Mouse (Mus musculus) Patski (cell line): ENCODE measurements around the gene Tmem135. TPM values are rescaled to one million over a fixed set of nuclear protein-coding genes. Genes with fewer than 3 reads are reported as not detected.
A peak's percentile ranks its signal among the peaks of the same experiment; 100 is the strongest.

Source experiments
- ATAC-seq: fragments of 100-300 bp; one replicate; pipeline ENCODE4 v1.8.0; 2021
- CTCF ChIA-PET: fragments of 350-600 bp; sonication (Branson Sonifier 250); formaldehyde crosslinking; loops from one replicate; lab custom pipeline; 2022; ENCODE audit warnings: inconsistent platforms; lab: Charles Lee
- POLR2A ChIA-PET: fragments of 350-600 bp; sonication (Branson Sonifier 250); formaldehyde crosslinking; loops from one replicate; lab custom pipeline; 2022; ENCODE audit warnings: antibody characterized with exemption, inconsistent platforms; lab: Charles Lee
- DNase-seq: peaks from one replicate; pipeline ENCODE4 v3.0.0-alpha.2; 2011; ENCODE audit warnings: low read depth, low spot score
- H3K27me3 ChIP-seq: fragments of 371-371 bp; one replicate; pipeline ENCODE4 v1.5.1; 2021
- CTCF ChIP-seq: fragments of 100-300 bp; IDR thresholded peaks from one replicate; pipeline ENCODE4 v1.5.1; 2021
- in situ Hi-C: fragments of 300-500 bp; cut with MboI; formaldehyde crosslinking; loops from 3 replicates; pipeline ENCODE4 v1.11.1; 2018; ENCODE audit warnings: low pct_unique_long_range_greater_than_20kb, mixed read lengths
- polyA plus RNA-seq: library from polyadenylated mRNA; unstranded; gene quantifications from one replicate; pipeline ENCODE4 v1.2.3, GENCODE M21; 2021

Gene Tmem135
- polyA plus RNA-seq, 1 experiment from 2014 or later = 48.3 TPM

DNA sequence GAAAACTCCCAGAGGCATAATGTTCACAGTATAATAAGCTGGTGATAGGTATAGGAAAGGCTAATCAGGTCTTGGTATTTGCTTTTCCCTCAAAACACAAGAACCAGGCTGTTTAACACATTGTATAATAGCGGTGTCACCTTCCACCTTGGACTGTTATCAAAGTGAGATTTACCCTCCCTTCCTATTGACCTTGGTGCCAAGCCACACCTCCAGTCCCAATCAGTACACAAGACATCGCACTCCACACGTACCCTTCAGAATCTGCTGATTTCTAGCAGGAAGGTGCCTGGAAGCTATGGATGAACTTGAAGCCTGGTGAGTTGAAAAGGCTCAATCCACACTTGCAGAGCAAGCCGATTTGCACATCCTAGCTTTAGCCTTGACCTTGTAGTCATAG lies 12.2 kb downstream of the Tmem135 start:
- no peak for DNase-seq
- in situ Hi-C loops = no loop called here
- no peak for ATAC-seq
- ChIA-PET CTCF (interaction anchor here (0.9 to 3.3 kb wide), 4 partner anchors 8 to 27 kb away, joined by 3 to 20 read pairs (median 4); no protein-coding TSS in a partner anchor), POLR2A (interaction anchor here (0.9 kb wide), 1 partner anchor 25 kb away, joined by 3 read pairs; no protein-coding TSS in a partner anchor)
- TF ChIP-seq CTCF = no peak
- no peaks in the 10 kb centered on the region for H3K27me3 ChIP-seq

DNA sequence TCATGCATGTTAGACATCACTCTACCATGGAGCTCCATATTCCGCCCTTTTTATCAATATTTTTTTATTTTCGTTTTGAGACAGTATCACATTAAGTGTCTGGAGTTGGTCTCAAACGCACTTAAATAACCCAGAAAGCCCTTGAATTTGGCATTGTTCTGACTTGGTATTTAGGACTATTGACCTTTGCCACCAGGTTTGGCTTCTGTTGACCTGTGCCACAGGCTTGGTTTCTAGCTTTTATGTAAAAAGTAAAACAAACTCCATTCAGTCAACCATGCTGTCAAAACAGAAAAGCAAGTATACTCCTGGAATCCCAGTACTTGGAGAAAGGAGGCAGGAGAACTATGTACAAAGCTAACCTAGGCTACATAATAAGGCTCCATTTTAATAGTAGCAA lies 12.7 kb downstream of the Tmem135 start:
- no peak for TF ChIP-seq CTCF
- ChIA-PET CTCF (interaction anchor here (0.7 to 3.3 kb wide), 5 partner anchors 11 to 911 kb away, joined by 3 to 20 read pairs (median 3); no protein-coding TSS in a partner anchor), POLR2A (interaction anchor here (0.9 kb wide), 1 partner anchor 25 kb away, joined by 3 read pairs; no protein-coding TSS in a partner anchor)
- no peak for ATAC-seq
- H3K27me3 ChIP-seq = no peaks in the 10 kb centered on the region
- in situ Hi-C loops = no loop called here
- DNase-seq = no peak

DNA sequence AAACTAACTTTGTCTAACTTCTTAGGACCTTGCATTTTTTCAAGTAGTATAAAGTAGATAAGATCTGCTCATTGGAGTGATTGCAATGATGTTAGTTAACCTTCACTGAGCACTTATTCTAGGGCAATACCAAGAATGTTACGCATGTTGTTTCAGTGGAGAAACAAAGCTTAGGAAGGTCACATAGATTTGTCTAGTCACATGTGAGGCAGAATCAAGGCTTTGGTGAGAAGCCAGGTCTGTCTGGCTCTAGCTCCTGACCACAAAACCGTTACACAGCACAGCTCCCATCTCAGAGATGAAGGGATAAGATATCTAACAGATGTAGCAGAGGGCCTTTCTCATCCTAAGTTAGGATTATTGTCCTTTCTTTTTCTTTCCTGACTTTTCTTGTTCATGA lies 13.4 kb downstream of the Tmem135 start:
- ChIA-PET POLR2A (no interaction called here), CTCF (interaction anchor here (1.4 to 3.3 kb wide), 3 partner anchors 11 to 31 kb away, joined by 3 to 20 read pairs (median 5); no protein-coding TSS in a partner anchor)
- ATAC-seq (peak; percentile 60), DNase-seq (no peak)
- H3K27me3 ChIP-seq = no peaks in the 10 kb centered on the region
- TF ChIP-seq CTCF = no peak
- in situ Hi-C loops = no loop called here

DNA sequence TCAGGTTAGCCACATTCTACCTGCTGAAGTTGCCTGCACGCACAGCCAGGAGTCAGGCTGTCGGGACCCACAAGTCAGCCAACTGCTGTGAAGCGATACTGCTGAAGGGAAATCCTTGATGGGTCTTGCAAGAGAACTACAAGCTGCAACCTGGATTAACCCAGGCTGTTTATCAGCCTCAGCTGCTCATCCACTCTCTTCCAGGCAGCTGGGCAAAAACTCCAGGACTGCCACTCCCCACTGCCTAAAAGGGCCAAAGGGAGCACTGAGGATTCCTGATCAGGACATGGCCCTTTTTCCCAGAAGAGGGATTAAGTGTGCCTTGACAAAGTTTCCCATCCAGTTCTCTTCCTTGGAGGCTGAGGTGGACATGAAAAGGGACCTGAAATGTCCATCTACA lies 15.0 kb downstream of the Tmem135 start:
- ATAC-seq (no peak), DNase-seq (no peak)
- in situ Hi-C loops = no loop called here
- ChIA-PET POLR2A (interaction anchor here (0.7 kb wide), 1 partner anchor 72 kb away, joined by 4 read pairs; no protein-coding TSS in a partner anchor), CTCF (interaction anchor here (1.0 to 1.8 kb wide), 2 partner anchors 12 to 19 kb away, joined by 4 to 5 read pairs; no protein-coding TSS in a partner anchor)
- H3K27me3 ChIP-seq = no peaks in the 10 kb centered on the region
- no peak for TF ChIP-seq CTCF

DNA sequence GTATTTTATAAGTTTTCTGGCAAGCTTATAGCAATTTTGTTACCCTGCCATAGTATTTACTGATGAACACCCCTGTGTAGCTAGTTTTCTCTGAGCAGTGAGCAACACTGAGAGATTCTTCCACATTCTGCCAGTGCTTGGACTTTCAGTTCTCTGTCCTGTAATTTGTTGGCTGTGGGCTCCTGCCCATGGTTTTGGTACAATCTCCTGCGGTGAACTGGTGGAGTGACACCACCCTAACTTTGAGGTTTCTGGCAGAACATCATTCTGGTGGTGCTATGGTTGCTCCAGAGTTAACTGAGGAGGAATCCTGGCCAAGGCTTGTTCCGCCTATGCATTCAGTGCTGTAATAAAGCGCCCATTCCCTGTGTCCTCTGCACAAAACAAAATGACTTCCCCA lies 21.1 kb downstream of the Tmem135 start:
- ChIA-PET CTCF (interaction anchor here (1.6 to 1.7 kb wide), 2 partner anchors 9 to 31 kb away, joined by 3 to 4 read pairs; no protein-coding TSS in a partner anchor), POLR2A (no interaction called here)
- no peak for TF ChIP-seq CTCF
- in situ Hi-C loops = no loop called here
- ATAC-seq (no peak), DNase-seq (no peak)
- H3K27me3 ChIP-seq = no peaks in the 10 kb centered on the region

DNA sequence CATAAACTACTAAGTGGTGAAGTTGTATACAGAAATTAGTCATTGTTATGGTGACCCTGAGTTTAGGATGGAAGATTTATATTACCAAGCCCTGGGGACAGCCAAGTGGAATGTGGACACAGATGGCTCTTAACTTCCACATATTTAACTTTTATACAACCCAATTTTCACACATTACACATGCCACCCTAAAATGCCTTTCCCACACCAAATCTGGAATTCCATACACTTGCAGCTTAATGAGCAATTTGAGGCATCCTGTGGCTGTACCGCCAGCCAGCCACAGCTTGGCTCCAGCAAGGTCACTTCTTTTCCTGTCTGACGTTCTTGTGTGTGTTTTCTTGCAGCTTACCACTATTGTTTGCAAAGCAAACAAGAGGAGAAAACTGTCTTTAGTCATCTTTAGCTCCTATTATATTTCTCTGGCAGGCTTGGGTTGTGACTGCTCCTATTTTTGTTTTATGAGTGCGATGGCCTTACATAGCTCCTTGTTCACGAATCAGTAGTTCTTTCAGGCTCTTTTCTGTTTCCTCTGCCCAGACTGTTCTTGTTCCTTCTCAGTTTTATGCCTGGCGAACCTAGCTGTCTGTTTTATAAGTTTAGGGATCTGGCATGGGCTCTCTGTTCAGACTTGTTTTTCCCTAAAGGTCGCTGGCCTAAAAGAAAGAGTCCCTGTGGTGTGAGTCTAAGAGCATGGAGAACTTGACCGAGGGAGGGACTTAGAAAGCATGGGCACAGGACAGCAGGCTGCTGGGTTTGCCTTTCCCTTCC lies 22.9 kb downstream of the Tmem135 start:
- no peaks in the 10 kb centered on the region for H3K27me3 ChIP-seq
- peak; percentile 85 for ATAC-seq
- POLR2A ChIA-PET = interaction anchor here (1.3 kb wide), 1 partner anchor 9 kb away, joined by 3 read pairs; no protein-coding TSS in a partner anchor
- CTCF ChIA-PET = interaction anchor here (1.0 to 1.3 kb wide), 2 partner anchors 16 to 20 kb away, joined by 3 read pairs; no protein-coding TSS in a partner anchor
- TF ChIP-seq CTCF = no peak
- DNase-seq = no peak
- in situ Hi-C loops = no loop called here

DNA sequence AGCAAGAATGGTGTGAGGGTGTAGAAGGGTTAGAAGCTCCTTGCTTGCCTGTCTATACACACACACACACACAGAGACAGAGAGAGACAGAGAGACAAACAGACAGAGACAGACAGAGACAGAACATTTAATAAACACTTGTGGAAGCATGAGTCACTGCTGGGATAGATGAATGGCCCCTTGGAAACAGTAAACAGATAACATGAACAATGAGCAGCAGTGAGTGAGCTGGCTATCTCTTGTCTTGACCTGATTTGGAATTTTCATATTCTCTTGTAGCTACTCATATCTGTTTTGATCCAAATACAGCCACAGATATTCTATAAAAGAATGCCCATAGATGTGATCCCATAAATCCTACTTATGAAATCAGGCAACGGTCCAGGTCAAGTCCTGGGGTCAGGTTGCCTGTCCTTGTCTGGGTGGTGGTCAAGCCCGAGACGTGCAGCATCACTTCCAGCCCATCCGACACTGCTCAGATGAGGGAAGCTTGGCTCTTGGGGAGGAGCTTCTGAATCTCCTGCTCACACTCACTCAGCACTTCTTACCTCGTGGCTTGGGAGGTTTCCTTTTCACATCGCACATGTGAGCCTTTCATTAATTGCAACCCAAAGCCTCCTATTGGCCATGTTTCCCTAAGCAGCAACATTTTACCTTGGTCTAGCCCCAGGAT lies 32.3 kb downstream of the Tmem135 start:
- POLR2A ChIA-PET = interaction anchor here (0.8 to 1.1 kb wide), 2 partner anchors 9 to 33 kb away, joined by 3 read pairs; no protein-coding TSS in a partner anchor
- in situ Hi-C loops = no loop called here
- CTCF ChIA-PET = interaction anchor here (0.7 to 1.7 kb wide), 6 partner anchors 15 to 201 kb away, joined by 3 to 4 read pairs (median 4); no protein-coding TSS in a partner anchor
- TF ChIP-seq CTCF = no peak
- H3K27me3 ChIP-seq = no peaks in the 10 kb centered on the region
- no peak for DNase-seq
- no peak for ATAC-seq

DNA sequence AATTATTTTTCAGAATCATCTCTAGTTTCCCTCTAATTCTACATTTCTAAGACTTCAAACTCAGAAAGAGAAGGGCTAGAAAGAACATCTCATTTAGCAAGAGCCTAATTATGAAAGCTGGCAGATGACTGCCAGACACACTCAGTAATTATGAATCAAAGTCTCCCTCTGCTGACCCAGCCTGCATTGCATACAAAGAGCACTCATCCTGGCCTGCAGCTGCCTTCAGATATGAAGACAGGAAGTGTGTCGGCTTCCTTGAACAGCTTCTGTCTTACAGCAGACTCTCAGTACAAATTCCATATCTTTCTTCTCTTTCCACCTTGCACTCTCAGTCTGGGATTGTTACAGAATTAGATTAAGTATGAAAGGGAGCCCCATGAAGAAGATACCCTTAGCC lies 33.1 kb downstream of the Tmem135 start:
- in situ Hi-C loops = no loop called here

DNA sequence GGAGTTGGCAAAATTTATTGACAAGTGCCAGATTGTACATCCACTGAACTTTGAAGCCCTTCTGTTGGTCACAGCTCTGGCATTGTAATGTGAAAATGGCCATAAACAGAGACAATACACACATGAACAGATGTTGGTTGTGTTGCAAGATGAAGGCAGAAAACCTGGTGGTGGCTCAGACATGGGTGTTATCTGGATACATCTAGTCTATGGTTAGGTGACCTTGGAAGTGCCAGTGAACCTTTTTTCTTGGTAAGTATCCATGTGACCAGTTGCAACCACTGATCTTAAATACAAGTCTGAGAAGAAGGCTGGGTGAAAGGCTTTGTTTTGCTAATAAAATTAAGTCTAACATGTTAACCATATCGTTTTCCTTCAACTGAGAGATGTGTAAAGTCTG lies 33.9 kb downstream of the Tmem135 start:
- TF ChIP-seq CTCF = no peak
- no peak for ATAC-seq
- in situ Hi-C loops = no loop called here
- DNase-seq = no peak
- ChIA-PET POLR2A (no interaction called here), CTCF (interaction anchor here (1.3 to 1.7 kb wide), 2 partner anchors 15 to 18 kb away, joined by 4 read pairs; no protein-coding TSS in a partner anchor)
- H3K27me3 ChIP-seq = no peaks in the 10 kb centered on the region

More for the DNA sequence above, 33.1 kb downstream of the Tmem135 start:
- POLR2A ChIA-PET = interaction anchor here (0.6 kb wide), 1 partner anchor 430 kb away, joined by 3 read pairs; no protein-coding TSS in a partner anchor
- ATAC-seq (no peak), DNase-seq (no peak)
- no peaks in the 10 kb centered on the region for H3K27me3 ChIP-seq
- CTCF ChIA-PET = interaction anchor here (0.7 to 1.7 kb wide), 6 partner anchors 16 to 201 kb away, joined by 3 to 4 read pairs (median 4); no protein-coding TSS in a partner anchor
- TF ChIP-seq CTCF = peak; percentile 60

DNA sequence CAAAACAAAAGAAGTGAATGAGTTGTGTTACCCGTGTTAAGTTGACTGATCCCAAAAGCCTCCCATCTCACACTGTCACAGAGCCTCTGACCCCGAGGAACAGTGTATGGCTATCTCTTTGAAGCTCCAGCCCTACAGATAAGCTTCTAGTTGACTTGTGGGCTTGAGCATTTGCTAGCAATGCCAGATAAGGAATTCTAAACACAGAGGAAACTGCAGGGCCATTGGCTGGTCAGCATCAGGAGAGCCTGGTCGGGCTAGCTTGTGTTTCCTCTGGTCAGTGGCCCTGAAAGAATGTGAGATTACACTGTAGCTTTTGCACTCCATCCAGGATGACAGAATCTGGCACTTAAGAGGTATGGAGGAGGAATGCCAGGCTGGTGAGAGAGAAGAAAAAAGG lies 36.4 kb downstream of the Tmem135 start:
- ATAC-seq = peak; percentile 82
- TF ChIP-seq CTCF = no peak
- DNase-seq = no peak
- POLR2A ChIA-PET = no interaction called here
- H3K27me3 ChIP-seq = no peaks in the 10 kb centered on the region
- in situ Hi-C loops = no loop called here
- CTCF ChIA-PET = interaction anchor here (2.3 kb wide), 1 partner anchor 19 kb away, joined by 9 read pairs; no protein-coding TSS in a partner anchor
